Mouse (Mus musculus): ENCODE data around the gene 3110009E18Rik.

Gene 3110009E18Rik

GRCm38 (mm10) chr1:120193586-120193985 is 72.6 kb downstream of the 3110009E18Rik start:
- no peak for DNase-seq (ENCODE audit: low read depth, low spot score)

- DNase-seq (ENCODE audit: low read depth, low spot score), result no peak
These were observed 75.0 kb downstream of the 3110009E18Rik start for GRCm38 (mm10) chr1:120195947-120196346.

GRCm38 (mm10) chr1:120196724-120197123 is 75.7 kb downstream of the 3110009E18Rik start:
- DNase-seq (ENCODE audit: low read depth, low spot score), result no peak

- DNase-seq (ENCODE audit: low read depth, low spot score), result peak; percentile 39
These were observed 76.2 kb downstream of the 3110009E18Rik start for GRCm38 (mm10) chr1:120197189-120197588.

GRCm38 (mm10) chr1:120198151-120198550 is 77.2 kb downstream of the 3110009E18Rik start:
- DNase-seq (ENCODE audit: low read depth, low spot score), result no peak

GRCm38 (mm10) chr1:120198942-120199341 is 78.0 kb downstream of the 3110009E18Rik start:
- DNase-seq (ENCODE audit: low read depth, low spot score), result no peak

- DNase-seq (ENCODE audit: low read depth, low spot score), result no peak
These were observed 81.6 kb downstream of the 3110009E18Rik start for GRCm38 (mm10) chr1:120202542-120202941.

GRCm38 (mm10) chr1:120203836-120204235 is 82.8 kb downstream of the 3110009E18Rik start:
- DNase-seq (ENCODE audit: low read depth, low spot score), result no peak

- no peak for DNase-seq (ENCODE audit: low read depth, low spot score)
These were observed 83.8 kb downstream of the 3110009E18Rik start for GRCm38 (mm10) chr1:120204834-120205233.

- DNase-seq (ENCODE audit: low read depth, low spot score), result no peak
These were observed 86.6 kb downstream of the 3110009E18Rik start for GRCm38 (mm10) chr1:120207568-120207967.

GRCm38 (mm10) chr1:120208502-120209230 is 87.7 kb downstream of the 3110009E18Rik start:
- no peak for DNase-seq (ENCODE audit: low read depth, low spot score)

- no peak for DNase-seq (ENCODE audit: low read depth, low spot score)
These were observed 99.9 kb downstream of the 3110009E18Rik start for GRCm38 (mm10) chr1:120220841-120221240.

- DNase-seq (ENCODE audit: low read depth, low spot score), result no peak
These were observed 100.3 kb downstream of the 3110009E18Rik start for GRCm38 (mm10) chr1:120221285-120221684.

- no peak for DNase-seq (ENCODE audit: low read depth, low spot score)
These were observed 102.6 kb downstream of the 3110009E18Rik start for GRCm38 (mm10) chr1:120223613-120224012.

GRCm38 (mm10) chr1:120229723-120230471 is 108.9 kb downstream of the 3110009E18Rik start:
- no peak for DNase-seq (ENCODE audit: low read depth, low spot score)

GRCm38 (mm10) chr1:120231334-120231733 is 110.3 kb downstream of the 3110009E18Rik start:
- DNase-seq (ENCODE audit: low read depth, low spot score), result no peak

GRCm38 (mm10) chr1:120232170-120232569 is 111.2 kb downstream of the 3110009E18Rik start:
- DNase-seq (ENCODE audit: low read depth, low spot score), result no peak

GRCm38 (mm10) chr1:120235631-120236215 is 114.7 kb downstream of the 3110009E18Rik start:
- DNase-seq (ENCODE audit: low read depth, low spot score), result no peak

- DNase-seq (ENCODE audit: low read depth, low spot score), result no peak
These were observed 115.4 kb downstream of the 3110009E18Rik start for GRCm38 (mm10) chr1:120236424-120236823.

- no peak for DNase-seq (ENCODE audit: low read depth, low spot score)
These were observed 116.1 kb downstream of the 3110009E18Rik start for GRCm38 (mm10) chr1:120237068-120237467.

All from c-Kit-negative CD71-positive TER-119-positive erythroid progenitor cells, embryonic 14.5 days (primary cell).